Mouse (Mus musculus) forebrain, embryonic 16.5 days (tissue): ENCODE data around the gene Reln. TPM values are rescaled to one million over a fixed set of nuclear protein-coding genes. Genes with fewer than 3 reads are reported as not detected.

Experiments used
- ATAC-seq: fragments of 200-750 bp; cut with Nextera tagmentation; 2 replicates; pipeline ENCODE4 v1.8.0; 2017; ENCODE audit warnings: mild to moderate bottlenecking, moderate library complexity
- H3K27ac ChIP-seq: fragments of 300-500 bp; sonication (generic); 2 replicates; pipeline ENCODE4 v1.5.1; 2014; ENCODE audit warnings: low read length, control low read depth
- H3K27me3 ChIP-seq: fragments of 300-500 bp; sonication (generic); replicated peaks from 2 replicates; pipeline ENCODE4 v1.6.1; 2014; ENCODE audit warnings: low read length; ENCODE audit not compliant: control insufficient read depth, insufficient read depth
- H3K36me3 ChIP-seq: fragments of 300-500 bp; sonication (generic); 2 replicates; pipeline ENCODE4 v1.6.1; 2014; ENCODE audit not compliant: control insufficient read depth, insufficient read depth
- H3K4me1 ChIP-seq: fragments of 300-500 bp; sonication (generic); replicated peaks from 2 replicates; pipeline ENCODE4 v1.6.1; 2014; ENCODE audit warnings: low read length; ENCODE audit not compliant: control insufficient read depth, insufficient read depth
- H3K4me2 ChIP-seq: fragments of 300-500 bp; sonication (generic); 2 replicates; pipeline ENCODE4 v1.6.1; 2014; ENCODE audit warnings: mild to moderate bottlenecking, low read length, control low read depth
- H3K4me3 ChIP-seq: fragments of 300-500 bp; sonication (generic); replicated peaks from 2 replicates; pipeline ENCODE4 v1.5.1; 2014; ENCODE audit warnings: mild to moderate bottlenecking, low read length, control low read depth
- H3K9ac ChIP-seq: fragments of 300-500 bp; sonication (generic); replicated peaks from 2 replicates; pipeline ENCODE4 v1.6.1; 2014; ENCODE audit warnings: low read depth, low read length, control low read depth
- H3K9me3 ChIP-seq: fragments of 300-500 bp; sonication (generic); 2 replicates; pipeline ENCODE4 v1.6.1; 2016; ENCODE audit warnings: low read length; ENCODE audit not compliant: control insufficient read depth
- whole genome bisulfite sequencing: fragments of 180-500 bp; shearing (Covaris S2); extraction: QIAGEN DNeasy Blood & Tissue Kit; methylation state at CpG from one replicate; pipeline ENCODE4 v1.1.7; 2014; 5-methylcytosine and 5-hydroxymethylcytosine counted together
- polyA plus RNA-seq: library from polyadenylated mRNA; unstranded; fragments of >200 nt; fragmentation: Nextera tagmentation; extraction: Ambion mirVana; gene quantifications from 2 replicates; pipeline ENCODE4 v1.2.1, GENCODE M21; 2015

Gene Reln
- polyA plus RNA-seq, 1 experiment from 2014 or later = 63.3 TPM

DNA sequence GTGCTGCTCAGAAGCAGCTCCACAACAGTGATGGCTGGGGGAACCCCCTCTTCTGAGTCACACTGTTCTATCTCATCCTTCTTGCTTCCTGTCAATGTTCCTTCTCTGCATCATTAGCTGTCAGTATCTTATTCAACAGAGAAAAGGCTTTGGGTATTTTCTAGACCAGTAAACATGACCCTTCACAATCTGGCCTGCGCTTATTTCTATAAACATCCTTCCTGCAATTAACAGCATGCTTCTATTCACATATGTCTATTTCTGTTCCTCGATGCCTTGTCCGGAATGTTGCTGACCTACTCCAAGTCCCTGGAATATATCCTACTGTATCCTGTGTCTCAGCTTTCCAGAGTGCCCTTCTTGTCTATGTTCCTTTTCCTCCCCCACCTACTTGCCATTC, 89.2 kb downstream of the Reln start:
- no peak overlapping the region for H3K4me3 ChIP-seq
- ATAC-seq = no peak
- no peak overlapping the region for H3K9ac ChIP-seq
- 94% methylated on average over 3 of the region's 3 CpGs for WGBS
- no peaks in the 10 kb centered on the region for H3K27me3 ChIP-seq
- H3K27ac ChIP-seq = no peak overlapping the region
- no peak overlapping the region for H3K4me2 ChIP-seq
- H3K9me3 ChIP-seq = no peaks in the 10 kb centered on the region
- H3K36me3 ChIP-seq = no peaks in the 10 kb centered on the region
- no peaks in the 10 kb centered on the region for H3K4me1 ChIP-seq

DNA sequence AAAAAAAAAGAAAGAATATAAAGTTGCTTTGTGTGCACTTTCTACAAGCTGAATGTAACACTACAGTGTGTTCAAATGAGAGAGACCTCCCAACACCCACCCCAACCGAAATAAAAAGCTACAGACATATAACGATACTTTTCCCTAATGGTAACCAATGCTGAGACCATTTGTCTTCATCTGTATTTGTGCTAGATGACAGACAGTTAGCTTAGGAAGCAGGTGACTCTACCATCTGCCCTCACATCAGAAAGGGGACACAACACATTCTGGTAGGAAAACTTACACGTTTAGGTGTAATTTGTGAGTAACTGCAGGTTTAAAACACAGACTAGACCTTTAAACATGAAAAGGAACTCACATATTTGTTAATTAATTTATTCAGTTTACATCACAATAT, 90.6 kb downstream of the Reln start:
- H3K36me3 ChIP-seq = no peaks in the 10 kb centered on the region
- H3K4me1 ChIP-seq = no peaks in the 10 kb centered on the region
- no peak for ATAC-seq
- no peaks in the 10 kb centered on the region for H3K27me3 ChIP-seq
- no peak overlapping the region for H3K4me3 ChIP-seq
- no peaks in the 10 kb centered on the region for H3K9me3 ChIP-seq
- no peak overlapping the region for H3K9ac ChIP-seq
- no peak overlapping the region for H3K4me2 ChIP-seq
- no peak overlapping the region for H3K27ac ChIP-seq
- 60% methylated on average over 3 of the region's 3 CpGs for WGBS

DNA sequence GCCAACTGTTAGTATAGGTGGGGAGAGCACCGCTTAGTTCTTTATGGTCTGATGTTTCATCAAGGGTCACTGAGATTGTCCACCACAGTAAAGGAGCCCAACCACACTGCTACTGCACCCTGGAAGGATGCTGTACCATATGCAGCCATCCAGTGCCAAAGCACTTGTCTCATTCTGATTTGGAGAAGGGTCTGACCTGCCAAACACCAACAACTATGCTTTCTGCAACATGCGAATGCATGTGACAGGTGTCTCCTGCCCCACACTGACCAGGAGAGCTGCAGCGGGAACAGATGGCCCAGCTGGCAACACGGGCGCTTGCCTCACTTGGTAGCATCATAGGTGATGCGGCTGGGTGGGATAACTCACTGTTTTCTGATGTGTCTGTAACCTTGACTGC, 91.2 kb downstream of the Reln start:
- H3K4me2 ChIP-seq = no peak overlapping the region
- no peaks in the 10 kb centered on the region for H3K36me3 ChIP-seq
- H3K27me3 ChIP-seq = no peaks in the 10 kb centered on the region
- ATAC-seq = no peak
- 76% methylated on average over 6 of the region's 6 CpGs for WGBS
- no peak overlapping the region for H3K9ac ChIP-seq
- H3K27ac ChIP-seq = no peak overlapping the region
- H3K4me3 ChIP-seq = no peak overlapping the region
- no peaks in the 10 kb centered on the region for H3K9me3 ChIP-seq
- no peaks in the 10 kb centered on the region for H3K4me1 ChIP-seq

DNA sequence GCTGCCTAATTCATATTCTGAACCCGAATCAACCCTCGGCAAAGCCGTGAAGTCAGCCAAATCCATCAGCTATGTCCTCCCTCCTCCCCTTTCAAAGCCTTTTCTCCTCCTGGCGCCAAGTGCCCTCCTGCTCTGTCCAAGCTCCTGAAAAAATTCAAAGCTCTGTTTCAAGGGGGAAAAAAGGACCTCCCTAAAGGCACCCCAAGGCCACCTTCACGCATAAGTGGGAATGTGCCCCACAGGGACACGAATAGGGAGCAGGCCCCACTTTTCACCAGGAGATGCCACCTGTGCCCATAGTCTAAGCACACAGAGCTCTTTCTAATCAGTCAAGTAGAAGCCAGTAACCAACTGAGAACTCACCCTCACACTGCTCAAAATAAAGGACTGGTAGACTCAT, 96.7 kb downstream of the Reln start:
- no peak for ATAC-seq
- Histone ChIP-seq H3K27ac (no peak overlapping the region), H3K4me2 (no peak overlapping the region), H3K27me3 (no peaks in the 10 kb centered on the region), H3K36me3 (no peaks in the 10 kb centered on the region), H3K4me3 (no peak overlapping the region), H3K9me3 (no peaks in the 10 kb centered on the region), H3K4me1 (no peaks in the 10 kb centered on the region), H3K9ac (no peak overlapping the region)
- WGBS = 54% methylated on average over 6 of the region's 6 CpGs

DNA sequence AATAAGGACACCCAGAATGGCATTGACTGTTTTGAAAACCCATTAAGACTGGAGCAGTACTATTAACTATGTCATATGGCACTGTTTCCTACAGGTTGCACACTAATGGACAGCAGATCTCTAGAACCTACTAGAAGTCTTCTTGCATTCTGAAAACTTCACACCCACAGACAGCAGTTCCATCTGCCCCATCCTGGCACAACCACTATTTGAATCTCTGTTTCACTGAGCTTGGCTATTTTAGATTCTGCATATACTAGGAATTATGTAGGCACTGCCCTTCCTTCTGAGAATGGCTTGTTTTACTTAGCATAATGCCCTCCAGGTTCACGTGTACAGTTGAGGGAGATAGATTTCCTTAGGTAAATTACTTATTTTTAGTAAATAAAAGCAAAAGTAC, 99.4 kb downstream of the Reln start:
- Histone ChIP-seq H3K27ac (no peak overlapping the region), H3K9ac (no peak overlapping the region), H3K4me3 (no peak overlapping the region), H3K9me3 (no peaks in the 10 kb centered on the region), H3K36me3 (no peaks in the 10 kb centered on the region), H3K4me2 (no peak overlapping the region), H3K27me3 (no peaks in the 10 kb centered on the region), H3K4me1 (no peaks in the 10 kb centered on the region)
- WGBS = 91% methylated on average over 1 of the region's 1 CpGs
- no peak for ATAC-seq

DNA sequence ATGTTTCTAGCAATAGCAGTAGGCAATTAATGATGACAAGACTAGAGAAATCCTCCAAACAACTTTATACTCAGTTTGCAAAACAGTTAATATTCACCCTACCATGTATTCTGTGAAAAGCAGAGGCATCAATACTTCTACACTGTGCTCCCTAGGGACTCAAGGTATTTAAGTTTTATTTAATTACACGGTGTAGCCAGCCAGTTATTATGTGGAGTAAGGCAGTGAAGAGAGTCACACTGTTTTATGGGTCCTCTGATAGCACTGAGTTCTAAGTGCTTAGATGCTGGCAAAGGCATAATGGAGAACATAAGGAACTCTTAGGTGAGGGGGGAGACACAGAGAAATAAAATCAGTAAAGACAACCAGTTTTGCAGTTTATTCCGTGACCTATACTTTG, 101.0 kb downstream of the Reln start:
- 83% methylated on average over 2 of the region's 2 CpGs for WGBS
- no peaks in the 10 kb centered on the region for H3K27me3 ChIP-seq
- no peak for ATAC-seq
- H3K9ac ChIP-seq = no peak overlapping the region
- H3K9me3 ChIP-seq = no peaks in the 10 kb centered on the region
- no peak overlapping the region for H3K4me2 ChIP-seq
- no peak overlapping the region for H3K27ac ChIP-seq
- H3K4me1 ChIP-seq = no peaks in the 10 kb centered on the region
- H3K4me3 ChIP-seq = no peak overlapping the region
- H3K36me3 ChIP-seq = no peaks in the 10 kb centered on the region

DNA sequence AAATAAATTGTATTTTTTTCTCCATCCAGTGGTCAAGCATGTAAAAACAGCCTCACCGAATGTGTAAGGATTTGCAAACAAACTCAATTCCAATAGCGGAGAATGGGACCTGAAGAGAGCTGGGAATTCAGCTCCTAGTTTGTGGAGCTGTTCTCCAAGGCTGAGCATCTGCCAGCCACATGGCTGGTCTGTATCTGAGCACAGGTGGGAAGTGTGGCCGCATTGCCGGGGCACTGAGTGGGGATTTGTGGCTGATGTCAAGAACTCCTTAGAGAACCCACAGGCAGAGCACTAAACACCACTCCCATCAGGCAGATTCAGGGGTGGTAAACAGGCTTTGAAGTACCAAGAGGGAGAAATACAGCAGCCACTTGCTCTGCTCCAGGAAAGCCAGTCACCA, 102.9 kb downstream of the Reln start:
- Histone ChIP-seq H3K9me3 (no peaks in the 10 kb centered on the region), H3K36me3 (no peaks in the 10 kb centered on the region), H3K4me2 (no peak overlapping the region), H3K4me3 (no peak overlapping the region), H3K27ac (no peak overlapping the region), H3K9ac (no peak overlapping the region), H3K4me1 (no peaks in the 10 kb centered on the region), H3K27me3 (no peaks in the 10 kb centered on the region)
- no peak for ATAC-seq
- 87% methylated on average over 4 of the region's 4 CpGs for WGBS

DNA sequence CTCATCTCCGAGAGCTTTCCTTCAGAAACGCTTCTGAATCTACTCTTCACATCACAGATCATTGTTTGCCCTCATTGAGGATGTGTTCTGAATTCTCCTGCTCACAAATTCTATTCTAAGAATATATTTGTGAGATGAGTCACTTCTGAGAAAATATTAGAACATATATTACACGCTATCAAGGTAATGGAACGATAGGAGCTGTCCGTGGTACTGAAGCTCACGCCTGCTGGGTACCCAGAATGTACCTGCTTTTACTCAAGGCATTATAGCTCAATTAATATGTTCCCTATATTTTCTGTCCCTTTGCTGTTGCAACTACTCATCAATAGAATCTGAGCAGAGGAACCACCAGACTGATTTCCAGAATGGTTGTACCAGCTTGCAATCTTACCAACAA, 107.7 kb downstream of the Reln start:
- WGBS = 66% methylated on average over 6 of the region's 6 CpGs
- Histone ChIP-seq H3K27me3 (no peaks in the 10 kb centered on the region), H3K36me3 (no peaks in the 10 kb centered on the region), H3K9ac (no peak overlapping the region), H3K4me3 (no peak overlapping the region), H3K27ac (no peak overlapping the region), H3K4me1 (no peaks in the 10 kb centered on the region), H3K9me3 (no peaks in the 10 kb centered on the region), H3K4me2 (no peak overlapping the region)
- ATAC-seq = no peak

DNA sequence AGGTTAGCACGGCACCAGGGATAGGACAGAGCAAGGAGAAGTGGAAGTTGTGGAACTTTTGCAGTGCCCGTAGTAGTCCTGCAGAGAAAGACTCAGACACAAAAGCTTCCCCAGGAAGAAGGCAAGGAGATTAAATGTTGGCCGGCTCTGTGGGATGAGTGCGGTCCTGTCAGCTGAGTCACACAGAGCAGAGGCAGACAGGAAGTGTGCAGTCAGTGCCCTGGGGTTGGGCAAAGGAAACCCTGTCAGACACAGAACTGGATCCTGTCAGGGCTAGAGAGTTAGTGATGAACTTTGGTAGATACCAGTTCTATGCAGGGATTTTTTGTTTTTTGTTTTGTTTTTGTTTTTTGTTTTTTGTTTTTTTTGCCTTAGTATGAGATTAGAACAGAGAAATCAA, 120.0 kb downstream of the Reln start:
- no peaks in the 10 kb centered on the region for H3K27me3 ChIP-seq
- no peak overlapping the region for H3K4me2 ChIP-seq
- H3K9ac ChIP-seq = no peak overlapping the region
- no peaks in the 10 kb centered on the region for H3K4me1 ChIP-seq
- H3K27ac ChIP-seq = no peak overlapping the region
- H3K4me3 ChIP-seq = no peak overlapping the region
- no peaks in the 10 kb centered on the region for H3K36me3 ChIP-seq
- no peak for ATAC-seq
- 70% methylated on average over 4 of the region's 4 CpGs for WGBS
- H3K9me3 ChIP-seq = 0 out of 2 replicates have a peak, but pooled peaks cover 3% of the 10 kb centered on the region

DNA sequence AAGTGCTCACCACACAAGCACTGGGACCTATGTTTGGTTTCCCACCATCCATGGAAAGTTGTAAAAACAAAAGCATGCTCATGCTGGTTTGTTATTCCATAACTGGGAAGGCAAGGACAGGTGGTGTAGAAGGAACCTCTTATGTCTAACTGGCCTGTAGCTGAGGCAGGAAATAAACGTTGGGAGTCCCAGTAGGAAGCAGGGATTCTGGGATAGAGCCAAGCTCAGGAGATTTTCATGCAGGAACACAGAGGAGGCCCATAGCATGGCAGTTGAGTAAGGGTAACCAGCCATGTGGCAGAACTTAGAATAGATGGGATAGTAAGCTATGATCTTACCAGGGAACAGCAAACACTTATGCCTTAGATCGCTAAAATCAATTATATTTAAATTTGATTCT, 120.6 kb downstream of the Reln start:
- H3K36me3 ChIP-seq = no peaks in the 10 kb centered on the region
- 0 out of 2 replicates have a peak, but pooled peaks cover 3% of the 10 kb centered on the region for H3K9me3 ChIP-seq
- no peak overlapping the region for H3K27ac ChIP-seq
- H3K4me1 ChIP-seq = no peaks in the 10 kb centered on the region
- no peak for ATAC-seq
- H3K4me3 ChIP-seq = no peak overlapping the region
- 82% methylated on average over 2 of the region's 2 CpGs for WGBS
- no peak overlapping the region for H3K9ac ChIP-seq
- no peaks in the 10 kb centered on the region for H3K27me3 ChIP-seq
- H3K4me2 ChIP-seq = no peak overlapping the region
